Mouse (Mus musculus) myocyte (in vitro differentiated cells): Measurements from ENCODE around the gene Cnot1. TPM values are rescaled to one million over a fixed set of nuclear protein-coding genes. Genes with fewer than 3 reads are reported as not detected.
A peak's percentile ranks its signal among the peaks of the same experiment; 100 is the strongest.

Source experiments
- H3K27me3 ChIP-seq: one replicate; pipeline ENCODE4 v1.6.1; 2011; ENCODE audit not compliant: control insufficient read depth, insufficient read depth, insufficient read length
- H3K36me3 ChIP-seq: one replicate; pipeline ENCODE4 v1.6.1; 2011; ENCODE audit not compliant: control insufficient read depth, insufficient read depth
- H3K4me2 ChIP-seq: one replicate; pipeline ENCODE4 v1.6.1; 2011; ENCODE audit warnings: low read depth, control low read depth
- H3K4me3 ChIP-seq: one replicate; pipeline ENCODE4 v1.5.1; 2011; ENCODE audit warnings: mild to moderate bottlenecking, control low read depth, moderate library complexity
- H3K79me2 ChIP-seq: one replicate; pipeline ENCODE4 v1.6.1; 2011; ENCODE audit not compliant: control insufficient read depth, insufficient read depth
- H3ac ChIP-seq: one replicate; pipeline ENCODE4 v1.6.1; 2011; ENCODE audit not compliant: control insufficient read depth, insufficient read length
- CEBPB ChIP-seq: IDR thresholded peaks from 2 replicates; pipeline ENCODE4 v1.6.1; 2011; ENCODE audit warnings: mild to moderate bottlenecking, moderate library complexity; ENCODE audit not compliant: poor library complexity, insufficient read depth, severe bottlenecking
- E2F4 ChIP-seq: IDR thresholded peaks from one replicate; pipeline ENCODE4 v1.6.1; 2011; ENCODE audit warnings: mild to moderate bottlenecking, control low read depth, moderate library complexity; ENCODE audit not compliant: insufficient read depth
- MAX ChIP-seq: IDR thresholded peaks from one replicate; pipeline ENCODE4 v1.6.1; 2011; ENCODE audit warnings: low read depth, mild to moderate bottlenecking, control low read depth
- MYOD1 ChIP-seq, 3 experiments: IDR thresholded peaks; one replicate each; pipeline ENCODE4 v1.6.1; 2011; ENCODE audit warnings: control low read depth in 2 of 3, low read depth in 2 of 3, mild to moderate bottlenecking in 2 of 3, moderate library complexity in 1 of 3; ENCODE audit not compliant: insufficient read length in 2 of 3, control insufficient read depth in 1 of 3
- MYOG ChIP-seq, 3 experiments: IDR thresholded peaks; one replicate each; pipeline ENCODE4 v1.6.1; 2011; ENCODE audit warnings: control low read depth in 2 of 3, low read depth in 2 of 3, mild to moderate bottlenecking in 2 of 3; ENCODE audit not compliant: insufficient read length in 2 of 3, control insufficient read depth in 1 of 3, insufficient read depth in 1 of 3
- POLR2A ChIP-seq: IDR thresholded peaks from one replicate; pipeline ENCODE4 v1.6.1; 2011; ENCODE audit warnings: low read depth, mild to moderate bottlenecking, control low read depth, moderate library complexity; ENCODE audit not compliant: insufficient read length
- POLR2AphosphoS2 ChIP-seq: IDR thresholded peaks from one replicate; pipeline ENCODE4 v1.6.1; 2011; ENCODE audit warnings: low read depth, control low read depth; ENCODE audit not compliant: insufficient read length
- REST ChIP-seq: IDR thresholded peaks from one replicate; pipeline ENCODE4 v1.6.1; 2011; ENCODE audit warnings: mild to moderate bottlenecking, control low read depth, moderate library complexity; ENCODE audit not compliant: insufficient read depth, insufficient read length
- SRF ChIP-seq: IDR thresholded peaks from one replicate; pipeline ENCODE4 v1.6.1; 2011; ENCODE audit warnings: low read depth; ENCODE audit not compliant: control insufficient read depth, insufficient read length
- TCF12 ChIP-seq: IDR thresholded peaks from one replicate; pipeline ENCODE4 v1.6.1; 2011; ENCODE audit warnings: mild to moderate bottlenecking, control low read depth; ENCODE audit not compliant: poor library complexity, insufficient read depth, severe bottlenecking
- TCF3 ChIP-seq: IDR thresholded peaks from one replicate; pipeline ENCODE4 v1.6.1; 2011; ENCODE audit warnings: low read depth, control low read depth; ENCODE audit not compliant: insufficient read length
- USF1 ChIP-seq: IDR thresholded peaks from one replicate; pipeline ENCODE4 v1.6.1; 2011; ENCODE audit warnings: low read depth, mild to moderate bottlenecking, control low read depth, moderate library complexity
- polyA plus RNA-seq: library from polyadenylated mRNA; unstranded; fragments of >200 nt; fragmentation: generic; extraction: Trizol; gene quantifications from one replicate; pipeline ENCODE4 v1.2.1, GENCODE M21; 2012; ENCODE audit warnings: missing spikeins

The Cnot1 gene
- polyA plus RNA-seq, 1 experiment, result 32.7 TPM

GRCm38 (mm10) chr8:95848734-95849464 is 41.6 kb upstream of the Cnot1 start:
- TF ChIP-seq TCF12 (no peak), SRF (no peak), E2F4 (no peak), MYOG (IDR thresholded peaks at IDR 0.05; ENCODE audit: control insufficient read depth in 1 of 3, insufficient read depth in 1 of 3, insufficient read length in 2 of 3, low read depth in 2 of 3) (peak in 2 of 3 experiments; percentile 14 to 54), USF1 (no peak), MAX (no peak), MYOD1 (IDR thresholded peaks at IDR 0.05; ENCODE audit: control insufficient read depth in 1 of 3, insufficient read length in 2 of 3, low read depth in 2 of 3) (peak in 2 of 3 experiments; percentile 80 to 85), REST (no peak)

GRCm38 (mm10) chr8:95848061-95848551 is 40.8 kb upstream of the Cnot1 start:
- peak; percentile 14 for TF ChIP-seq POLR2AphosphoS2
- TF ChIP-seq USF1, result no peak
- Histone ChIP-seq H3K4me2 (no peak overlapping the region), H3K4me3 (no peak overlapping the region), H3K79me2 (peaks cover 27% of the 10 kb centered on the region), H3K36me3 (peaks cover 41% of the 10 kb centered on the region), H3ac (no peak overlapping the region), H3K27me3 (no peaks in the 10 kb centered on the region)

More at GRCm38 (mm10) chr8:95848734-95849464, 41.6 kb upstream of the Cnot1 start:
- Histone ChIP-seq H3ac (no peak overlapping the region), H3K79me2 (peaks cover 27% of the 10 kb centered on the region), H3K4me2 (peak overlapping the region; percentile 42), H3K27me3 (no peaks in the 10 kb centered on the region), H3K36me3 (peaks cover 36% of the 10 kb centered on the region), H3K4me3 (no peak overlapping the region)

- H3K36me3 ChIP-seq, result peaks cover 54% of the 10 kb centered on the region
- peaks cover 11% of the 10 kb centered on the region for H3K79me2 ChIP-seq
- TF ChIP-seq POLR2AphosphoS2 (no peak), REST (no peak), MYOG (IDR thresholded peaks at IDR 0.05; ENCODE audit: control insufficient read depth in 1 of 3, insufficient read depth in 1 of 3, insufficient read length in 2 of 3, low read depth in 2 of 3) (no peak), TCF12 (no peak), USF1 (no peak), TCF3 (no peak), MYOD1 (IDR thresholded peaks at IDR 0.05; ENCODE audit: control insufficient read depth in 1 of 3, insufficient read length in 2 of 3, low read depth in 2 of 3) (no peak), E2F4 (no peak), SRF (no peak), CEBPB (no peak), MAX (no peak), POLR2A (no peak)
- H3K4me3 ChIP-seq, result no peak overlapping the region
- no peak overlapping the region for H3ac ChIP-seq
- H3K4me2 ChIP-seq, result no peak overlapping the region
- H3K27me3 ChIP-seq, result no peaks in the 10 kb centered on the region
Measured at GRCm38 (mm10) chr8:95845026-95845425, 37.8 kb upstream of the Cnot1 start.

- Histone ChIP-seq H3K4me3 (no peak overlapping the region), H3ac (no peak overlapping the region), H3K4me2 (no peak overlapping the region), H3K36me3 (peaks cover 63% of the 10 kb centered on the region), H3K79me2 (peaks cover 6% of the 10 kb centered on the region), H3K27me3 (no peaks in the 10 kb centered on the region)
- TF ChIP-seq TCF3 (no peak), MAX (no peak), E2F4 (no peak), CEBPB (no peak), SRF (no peak), MYOD1 (IDR thresholded peaks at IDR 0.05; ENCODE audit: control insufficient read depth in 1 of 3, insufficient read length in 2 of 3, low read depth in 2 of 3) (no peak), MYOG (IDR thresholded peaks at IDR 0.05; ENCODE audit: control insufficient read depth in 1 of 3, insufficient read depth in 1 of 3, insufficient read length in 2 of 3, low read depth in 2 of 3) (no peak), REST (no peak), POLR2A (no peak), USF1 (no peak), TCF12 (no peak), POLR2AphosphoS2 (no peak)
Measured at GRCm38 (mm10) chr8:95843968-95844367, 36.7 kb upstream of the Cnot1 start.

GRCm38 (mm10) chr8:95841436-95841835 is 34.2 kb upstream of the Cnot1 start:
- H3K36me3 ChIP-seq, result peaks cover 53% of the 10 kb centered on the region
- no peaks in the 10 kb centered on the region for H3K79me2 ChIP-seq
- TF ChIP-seq MYOG (IDR thresholded peaks at IDR 0.05; ENCODE audit: control insufficient read depth in 1 of 3, insufficient read depth in 1 of 3, insufficient read length in 2 of 3, low read depth in 2 of 3) (no peak), CEBPB (no peak), POLR2AphosphoS2 (peak; percentile 11)
- no peaks in the 10 kb centered on the region for H3K27me3 ChIP-seq
- no peak overlapping the region for H3K4me2 ChIP-seq
- H3K4me3 ChIP-seq, result no peak overlapping the region
- no peak overlapping the region for H3ac ChIP-seq
